Mouse (Mus musculus) heart, adult 9 months (tissue): ENCODE results near the gene Cyp17a1.

Experiments
- DNase-seq, 2 experiments: peaks; one replicate each; pipeline ENCODE4 v3.0.0; 2022; ENCODE audit warnings: low spot score in 2 of 2

The Cyp17a1 gene

GRCm38 (mm10) chr19:46642136-46642753 is 30.7 kb downstream of the Cyp17a1 start:
- DNase-seq, result no peak

- peak; percentile 80 to 85 for DNase-seq
These were observed 31.4 kb downstream of the Cyp17a1 start for GRCm38 (mm10) chr19:46641420-46642085.

DNA sequence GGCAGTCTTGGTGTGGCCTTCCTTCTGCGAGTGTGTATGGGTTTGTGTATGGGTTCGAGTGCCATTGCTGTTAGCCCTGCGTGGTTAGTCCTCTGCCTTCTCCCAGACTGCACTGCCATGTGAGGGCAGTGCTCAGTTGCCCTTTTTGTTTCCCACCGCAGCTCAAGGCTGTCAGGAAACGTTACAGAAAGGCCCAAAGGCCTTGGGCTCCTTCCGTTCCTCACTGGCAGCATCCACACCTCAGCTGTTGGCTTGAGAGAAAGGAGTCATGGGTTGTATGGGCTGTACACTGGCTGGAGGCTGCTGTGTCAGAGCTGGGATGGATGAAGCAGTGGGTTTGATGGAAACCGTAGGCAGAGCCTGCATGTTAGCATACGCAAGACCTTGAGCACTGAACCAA is 32.2 kb downstream of the Cyp17a1 start:
- no peak for DNase-seq

- no peak for DNase-seq
These were observed 33.5 kb downstream of the Cyp17a1 start for GRCm38 (mm10) chr19:46639496-46639895.

DNA sequence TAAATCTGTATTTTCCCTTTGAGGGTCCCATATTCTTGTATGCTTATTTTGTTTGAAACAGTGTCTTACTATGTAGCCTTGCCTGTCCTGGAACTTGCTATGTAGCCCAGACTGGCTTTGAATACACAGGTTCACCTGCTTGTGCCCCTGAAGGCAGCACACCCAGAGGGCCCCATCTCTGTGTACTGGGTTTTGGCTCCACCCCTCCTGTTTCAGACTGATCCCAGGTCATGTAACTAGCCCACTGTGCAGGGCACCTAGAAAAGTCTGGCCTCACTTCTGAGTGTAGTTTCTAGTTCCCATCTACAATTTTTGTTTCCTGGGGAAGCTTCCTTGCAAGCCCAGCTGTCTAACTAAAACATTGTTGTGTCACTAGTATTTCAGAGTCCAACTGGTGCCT is 33.9 kb downstream of the Cyp17a1 start:
- no peak for DNase-seq

DNA sequence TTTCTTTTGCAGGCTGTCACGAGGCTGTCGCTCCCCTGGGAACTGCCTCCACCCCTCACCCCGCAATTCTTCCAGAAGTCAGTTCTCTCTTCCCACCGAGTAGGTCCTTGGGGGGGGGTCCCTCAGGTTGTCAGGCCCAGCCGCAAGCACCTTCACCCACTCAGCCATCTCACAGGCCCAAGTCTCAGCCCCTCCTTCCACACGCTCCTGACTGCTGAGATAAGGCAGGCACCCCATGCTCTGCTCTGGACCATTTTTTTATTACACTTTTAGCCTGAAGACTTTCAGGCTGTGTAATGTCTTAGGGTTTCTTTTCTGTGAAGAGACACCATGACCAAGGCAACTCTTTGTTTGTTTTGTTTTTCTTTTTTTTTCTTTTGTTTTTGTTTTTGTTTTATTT is 35.4 kb downstream of the Cyp17a1 start:
- no peak for DNase-seq

- no peak for DNase-seq
These were observed 37.2 kb downstream of the Cyp17a1 start for GRCm38 (mm10) chr19:46635766-46636165.

DNA sequence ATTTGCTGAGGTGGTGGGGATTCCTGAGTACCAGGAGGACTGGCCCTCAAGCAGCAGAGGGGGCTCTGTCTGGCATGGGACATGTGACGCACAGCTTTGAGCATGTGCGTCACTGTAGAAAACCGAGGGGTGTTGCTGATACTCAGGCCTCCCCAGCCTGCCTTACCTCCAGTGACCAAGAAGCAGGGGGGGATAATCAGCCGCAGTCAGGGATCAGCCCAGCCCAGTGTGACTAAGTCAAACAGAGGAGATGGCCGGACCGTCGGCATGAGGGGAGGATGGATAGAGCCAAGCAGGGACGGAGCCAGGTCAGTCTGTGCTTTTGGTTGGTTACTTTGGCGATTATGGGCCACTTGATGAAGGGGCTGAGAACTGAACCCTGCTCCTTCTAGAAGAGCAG is 41.3 kb downstream of the Cyp17a1 start:
- no peak for DNase-seq

DNA sequence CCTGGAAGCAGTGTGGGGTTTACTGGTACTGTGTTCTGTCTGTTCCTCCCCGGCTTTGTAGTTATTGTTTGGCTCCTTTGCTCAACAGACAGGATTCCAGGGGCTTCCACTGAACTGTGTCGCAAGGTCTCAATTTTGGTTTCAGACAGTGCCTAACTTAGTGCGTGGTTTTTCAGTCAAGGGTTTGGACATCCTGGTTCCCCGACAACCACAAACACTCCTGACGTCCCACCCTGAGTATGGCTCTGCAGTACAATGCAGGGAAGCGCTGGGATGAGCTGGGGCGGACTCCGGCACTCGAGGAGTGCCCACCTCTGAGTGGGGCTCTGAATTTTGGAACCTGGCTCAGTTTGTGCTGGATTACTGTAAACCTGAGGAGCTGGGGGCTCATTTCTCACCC is 43.2 kb downstream of the Cyp17a1 start:
- no peak for DNase-seq

DNA sequence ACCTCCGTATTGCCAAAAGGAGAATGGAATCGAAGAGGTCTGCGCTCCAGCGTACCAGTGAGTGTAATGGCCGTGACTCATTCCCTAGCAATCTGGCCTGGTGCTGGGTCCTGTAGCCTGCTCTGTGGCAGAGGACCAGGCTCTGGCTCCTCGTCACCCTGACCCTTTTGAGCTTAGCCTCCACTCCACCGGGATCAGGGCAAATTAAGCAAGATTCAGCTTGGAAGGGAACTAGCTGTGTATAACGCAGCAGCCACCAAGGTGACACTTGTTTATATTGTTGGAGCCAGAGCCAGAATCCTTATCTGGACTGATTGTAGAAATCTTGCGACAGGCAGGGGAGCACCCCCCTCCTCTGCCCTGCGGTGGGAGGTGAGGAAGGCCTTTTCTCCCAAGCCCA is 44.6 kb downstream of the Cyp17a1 start:
- DNase-seq, result peak in 1 of 2 experiments; percentile 60

DNA sequence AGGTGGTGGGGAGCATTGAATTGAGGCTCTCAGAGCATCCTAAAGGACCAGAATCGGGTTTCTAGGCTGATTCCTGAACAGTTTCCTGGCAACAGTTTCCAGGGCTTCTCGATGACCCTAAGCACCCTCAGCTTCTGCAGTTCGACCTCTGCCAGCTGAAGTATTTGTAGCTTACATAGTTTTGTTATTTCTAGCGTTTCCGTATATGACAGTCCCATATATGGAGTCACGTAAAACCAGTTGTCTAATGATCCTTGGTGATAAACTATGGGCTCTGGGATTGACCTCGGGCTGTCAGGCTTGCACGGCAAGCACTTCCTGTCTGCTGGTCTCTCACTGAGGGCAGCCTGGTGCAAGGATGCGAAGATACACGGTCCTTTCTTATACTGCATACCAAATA is 47.5 kb downstream of the Cyp17a1 start:
- DNase-seq, result no peak

DNA sequence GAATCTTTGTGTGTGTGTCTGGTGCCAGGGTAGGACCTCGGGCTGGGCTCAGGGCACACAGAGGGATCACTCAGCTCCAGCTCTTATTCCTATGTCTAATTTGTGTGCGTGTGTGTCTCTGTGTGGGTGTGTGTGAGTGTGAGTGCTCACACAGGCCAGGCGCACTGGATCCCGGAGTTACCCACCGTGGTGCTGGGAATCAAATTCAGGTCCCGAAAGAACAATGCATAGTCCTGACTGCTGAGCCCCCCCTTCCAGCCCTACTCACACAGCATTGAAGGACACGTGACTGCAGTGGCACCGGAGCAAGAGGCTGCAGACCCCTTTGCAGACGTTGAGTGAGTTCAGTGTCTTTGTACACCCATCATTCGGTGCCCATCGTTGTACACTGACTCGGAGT is 48.0 kb downstream of the Cyp17a1 start:
- no peak for DNase-seq

- peak; percentile 80 to 83 for DNase-seq
These were observed 48.9 kb downstream of the Cyp17a1 start for GRCm38 (mm10) chr19:46623790-46624772.

DNA sequence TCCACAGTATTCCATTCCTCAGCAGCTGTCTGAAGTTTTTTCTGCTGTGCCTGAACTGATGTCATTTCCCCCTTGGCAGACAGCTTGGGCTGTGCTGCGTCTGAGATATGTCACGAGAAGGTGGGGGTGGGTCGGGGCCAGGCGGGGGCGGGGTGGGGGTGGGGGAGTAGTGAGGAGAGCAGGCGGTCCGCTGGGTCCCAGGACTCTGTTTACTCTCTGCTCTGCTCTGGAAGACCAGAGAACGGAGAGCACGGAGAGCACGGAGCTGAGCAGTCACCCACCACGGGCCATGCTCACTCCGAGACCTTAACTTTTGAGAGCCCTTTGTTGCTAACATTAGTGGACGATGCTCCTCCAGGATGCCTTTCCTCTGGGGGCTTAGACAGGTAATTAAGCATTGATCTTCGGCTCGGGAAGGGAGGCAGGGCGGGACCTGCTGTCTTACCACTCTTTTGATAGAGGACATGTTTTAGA is 49.7 kb downstream of the Cyp17a1 start:
- DNase-seq, result peak; percentile 74 to 75

DNA sequence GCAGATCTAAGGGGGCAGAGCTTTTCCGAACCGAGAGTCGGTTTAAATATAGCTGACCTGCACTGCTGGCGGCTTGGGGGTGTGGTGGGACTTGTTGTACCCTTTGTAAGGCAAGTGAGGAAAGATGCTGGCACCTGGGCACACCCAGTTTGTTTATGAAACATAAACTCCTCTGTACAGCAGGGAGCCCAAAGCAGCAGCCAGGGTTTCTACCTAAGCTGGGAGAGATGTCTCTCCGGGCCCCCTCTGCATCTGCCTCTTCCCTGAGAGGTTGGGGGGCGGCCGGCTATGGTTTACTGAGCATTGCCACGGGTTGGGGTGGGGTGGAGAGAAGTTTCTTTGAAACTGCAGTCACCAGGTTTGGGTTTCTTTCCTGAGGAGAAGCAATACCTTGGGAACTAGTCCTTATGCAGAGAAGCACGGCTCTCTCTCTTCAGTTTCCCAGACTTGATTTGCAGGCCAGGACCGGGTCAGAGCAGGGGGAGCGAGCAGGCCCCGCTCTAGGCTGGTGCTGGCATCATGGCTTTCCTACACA is 50.2 kb downstream of the Cyp17a1 start:
- no peak for DNase-seq

DNA sequence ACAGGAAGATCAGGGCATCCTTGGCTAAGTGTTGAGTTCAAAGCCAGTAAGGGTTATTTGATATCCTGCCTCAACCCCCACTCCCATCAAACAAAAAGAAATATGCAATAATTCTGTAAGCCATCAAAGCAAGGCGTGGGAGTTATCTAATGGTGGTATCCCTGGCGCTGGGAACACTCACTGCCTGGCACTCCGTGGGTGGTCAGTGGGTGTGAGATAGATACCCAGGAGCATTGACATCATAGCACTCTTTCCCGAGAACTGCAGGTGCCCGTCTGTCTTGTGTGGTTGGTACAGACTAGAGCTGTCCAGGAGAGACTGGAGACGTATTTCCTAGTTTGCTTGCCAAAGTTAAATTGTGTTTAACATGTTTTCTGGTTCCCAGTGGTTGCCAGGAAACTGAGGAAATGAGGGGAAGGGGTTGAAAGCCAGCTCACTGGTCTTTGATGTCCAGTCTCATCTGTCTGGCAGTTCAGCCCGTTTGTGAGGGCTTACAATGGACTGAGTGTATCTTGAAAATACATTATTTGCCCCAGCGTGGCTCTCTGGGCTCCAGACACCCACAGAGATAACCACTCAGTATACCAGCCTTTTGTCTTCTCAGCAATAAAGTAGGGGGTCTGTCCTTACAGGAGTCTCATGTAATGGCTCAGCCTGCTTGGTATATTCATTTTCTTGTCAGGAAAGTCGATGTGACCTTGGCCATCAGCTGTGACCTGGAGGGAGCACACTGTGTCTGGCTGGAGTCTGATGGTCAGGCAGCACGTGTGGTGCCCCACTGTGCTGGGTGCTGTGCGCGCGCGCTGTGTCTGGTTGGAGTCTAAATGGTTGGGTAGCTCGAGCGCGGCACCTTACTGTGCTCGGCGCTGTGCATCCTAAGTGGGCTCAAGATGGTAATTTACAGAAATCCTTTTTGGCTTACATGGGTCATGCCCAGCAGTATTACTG is 51.5 kb downstream of the Cyp17a1 start:
- no peak for DNase-seq

GRCm38 (mm10) chr19:46620016-46620808 is 52.8 kb downstream of the Cyp17a1 start:
- no peak for DNase-seq

GRCm38 (mm10) chr19:46619518-46619917 is 53.5 kb downstream of the Cyp17a1 start:
- DNase-seq, result no peak

DNA sequence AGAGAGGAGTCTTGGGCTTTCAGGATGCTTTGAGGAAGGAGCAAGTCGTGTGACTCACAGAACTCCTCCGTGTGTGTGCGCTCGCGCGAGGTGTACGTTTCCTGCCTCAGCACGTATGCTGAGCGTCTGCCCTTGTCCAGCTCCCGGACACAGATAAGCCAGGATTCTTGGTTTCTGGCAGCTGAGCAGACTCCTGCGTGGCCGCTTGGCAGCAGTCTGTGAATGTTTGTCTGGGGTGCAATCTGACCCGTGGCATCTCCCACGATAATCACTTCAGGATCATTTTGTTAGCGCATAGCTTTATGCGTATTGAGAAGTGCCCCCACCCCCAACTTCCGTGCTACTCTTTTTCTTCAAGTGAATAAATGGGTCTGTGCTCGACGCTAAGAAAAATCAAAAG is 54.0 kb downstream of the Cyp17a1 start:
- DNase-seq, result peak; percentile 45 to 57

- no peak for DNase-seq
These were observed 54.6 kb downstream of the Cyp17a1 start for GRCm38 (mm10) chr19:46618322-46618721.
